Mouse (Mus musculus): ENCODE measurements at regions not wholly inside any gene's neighbourhood (a gene's known extent, or its start where the extent isn't known, plus 50 kb on each side); places are given as distances from the start of the nearest gene placed in this dataset.
"Not testable (repeated sequence)": the region's sequence is repeated elsewhere in the genome, so short reads cannot be mapped to it uniquely, and the experiment has no call there.

- H3K9me3 ChIP-seq (ENCODE audit: low read length); DNase-seq (ENCODE audit: low spot score): not testable (repeated sequence)
- WGBS: 84% methylated on average over 3 of the region's 4 CpGs
Observed at GRCm38 (mm10) chr14:52962110-52962509, 466.6 kb upstream of the Olfr1507 start.

GRCm38 (mm10) chr14:52956515-52956914 lies 461.0 kb upstream of the Olfr1507 start:
- not testable (repeated sequence) for H3K4me2 ChIP-seq (replicated peaks; ENCODE audit: low read depth, low read length); H3K27me3 ChIP-seq (replicated peaks; ENCODE audit: insufficient read depth, low read length); H3K36me3 ChIP-seq (ENCODE audit: insufficient read depth, low read length); H3K9me3 ChIP-seq (ENCODE audit: low read length); H3K4me3 ChIP-seq (ENCODE audit: low read depth, low read length); H3K9ac ChIP-seq (replicated peaks; ENCODE audit: low read depth); DNase-seq (ENCODE audit: low spot score); ATAC-seq; H3K27ac ChIP-seq (ENCODE audit: low read length); H3K4me1 ChIP-seq (ENCODE audit: insufficient read depth, low read depth, low read length)
- WGBS: no CpG with 5 or more reads among the region's 2 CpGs

More at GRCm38 (mm10) chr14:52962110-52962509, 466.6 kb upstream of the Olfr1507 start:
- H3K4me3 ChIP-seq (ENCODE audit: low read depth, low read length); H3K27ac ChIP-seq (ENCODE audit: low read length); ATAC-seq; H3K27me3 ChIP-seq (replicated peaks; ENCODE audit: insufficient read depth, low read length); H3K9ac ChIP-seq (replicated peaks; ENCODE audit: low read depth); H3K4me1 ChIP-seq (ENCODE audit: insufficient read depth, low read depth, low read length); H3K4me2 ChIP-seq (replicated peaks; ENCODE audit: low read depth, low read length); H3K36me3 ChIP-seq (ENCODE audit: insufficient read depth, low read length): not testable (repeated sequence)

- not testable (repeated sequence) for H3K36me3 ChIP-seq (ENCODE audit: insufficient read depth, low read length); H3K4me1 ChIP-seq (ENCODE audit: insufficient read depth, low read depth, low read length); H3K27ac ChIP-seq (ENCODE audit: low read length); H3K4me2 ChIP-seq (replicated peaks; ENCODE audit: low read depth, low read length); H3K9me3 ChIP-seq (ENCODE audit: low read length); H3K4me3 ChIP-seq (ENCODE audit: low read depth, low read length); H3K9ac ChIP-seq (replicated peaks; ENCODE audit: low read depth); ATAC-seq; H3K27me3 ChIP-seq (replicated peaks; ENCODE audit: insufficient read depth, low read length); DNase-seq (ENCODE audit: low spot score)
- WGBS: no CpG with 5 or more reads among the region's 3 CpGs
Observed at GRCm38 (mm10) chr14:52944925-52945324, 449.4 kb upstream of the Olfr1507 start.

- not testable (repeated sequence) for H3K9me3 ChIP-seq (ENCODE audit: low read length); H3K4me1 ChIP-seq (ENCODE audit: insufficient read depth, low read depth, low read length); H3K4me2 ChIP-seq (replicated peaks; ENCODE audit: low read depth, low read length); DNase-seq (ENCODE audit: low spot score); H3K27ac ChIP-seq (ENCODE audit: low read length); H3K9ac ChIP-seq (replicated peaks; ENCODE audit: low read depth); H3K36me3 ChIP-seq (ENCODE audit: insufficient read depth, low read length); H3K27me3 ChIP-seq (replicated peaks; ENCODE audit: insufficient read depth, low read length); ATAC-seq; H3K4me3 ChIP-seq (ENCODE audit: low read depth, low read length)
Observed at GRCm38 (mm10) chr14:52942438-52942837, 446.9 kb upstream of the Olfr1507 start.

GRCm38 (mm10) chr14:52941747-52942146 lies 446.2 kb upstream of the Olfr1507 start:
- not testable (repeated sequence) for H3K36me3 ChIP-seq (ENCODE audit: insufficient read depth, low read length); H3K27me3 ChIP-seq (replicated peaks; ENCODE audit: insufficient read depth, low read length); H3K9ac ChIP-seq (replicated peaks; ENCODE audit: low read depth); ATAC-seq; DNase-seq (ENCODE audit: low spot score); H3K4me3 ChIP-seq (ENCODE audit: low read depth, low read length); H3K4me1 ChIP-seq (ENCODE audit: insufficient read depth, low read depth, low read length); H3K4me2 ChIP-seq (replicated peaks; ENCODE audit: low read depth, low read length); H3K27ac ChIP-seq (ENCODE audit: low read length); H3K9me3 ChIP-seq (ENCODE audit: low read length)
- no CpG with 5 or more reads among the region's 1 CpGs for WGBS

- not testable (repeated sequence) for H3K4me3 ChIP-seq (ENCODE audit: low read depth, low read length); H3K9ac ChIP-seq (replicated peaks; ENCODE audit: low read depth); H3K27me3 ChIP-seq (replicated peaks; ENCODE audit: insufficient read depth, low read length); DNase-seq (ENCODE audit: low spot score); ATAC-seq; H3K4me2 ChIP-seq (replicated peaks; ENCODE audit: low read depth, low read length); H3K27ac ChIP-seq (ENCODE audit: low read length); H3K36me3 ChIP-seq (ENCODE audit: insufficient read depth, low read length); H3K9me3 ChIP-seq (ENCODE audit: low read length); H3K4me1 ChIP-seq (ENCODE audit: insufficient read depth, low read depth, low read length)
- no CpG with 5 or more reads among the region's 5 CpGs for WGBS
Observed at GRCm38 (mm10) chr14:52920138-52920537, 424.6 kb upstream of the Olfr1507 start.

GRCm38 (mm10) chr14:52913814-52914213 lies 418.3 kb upstream of the Olfr1507 start:
- H3K27me3 ChIP-seq (replicated peaks; ENCODE audit: insufficient read depth, low read length); DNase-seq (ENCODE audit: low spot score); H3K4me1 ChIP-seq (ENCODE audit: insufficient read depth, low read depth, low read length); ATAC-seq; H3K27ac ChIP-seq (ENCODE audit: low read length); H3K9ac ChIP-seq (replicated peaks; ENCODE audit: low read depth); H3K4me2 ChIP-seq (replicated peaks; ENCODE audit: low read depth, low read length); H3K36me3 ChIP-seq (ENCODE audit: insufficient read depth, low read length); H3K9me3 ChIP-seq (ENCODE audit: low read length); H3K4me3 ChIP-seq (ENCODE audit: low read depth, low read length): not testable (repeated sequence)
- no CpG with 5 or more reads among the region's 1 CpGs for WGBS

- not testable (repeated sequence) for H3K9me3 ChIP-seq (ENCODE audit: low read length); H3K4me2 ChIP-seq (replicated peaks; ENCODE audit: low read depth, low read length); H3K4me1 ChIP-seq (ENCODE audit: insufficient read depth, low read depth, low read length); H3K9ac ChIP-seq (replicated peaks; ENCODE audit: low read depth); H3K4me3 ChIP-seq (ENCODE audit: low read depth, low read length); H3K36me3 ChIP-seq (ENCODE audit: insufficient read depth, low read length); H3K27me3 ChIP-seq (replicated peaks; ENCODE audit: insufficient read depth, low read length); DNase-seq (ENCODE audit: low spot score); H3K27ac ChIP-seq (ENCODE audit: low read length); ATAC-seq
- no CpG with 5 or more reads among the region's 3 CpGs for WGBS
Observed at GRCm38 (mm10) chr14:52899629-52900028, 404.1 kb upstream of the Olfr1507 start.

GRCm38 (mm10) chr14:52898310-52898709 lies 402.8 kb upstream of the Olfr1507 start:
- H3K9me3 ChIP-seq (ENCODE audit: low read length); ATAC-seq; H3K9ac ChIP-seq (replicated peaks; ENCODE audit: low read depth); H3K27me3 ChIP-seq (replicated peaks; ENCODE audit: insufficient read depth, low read length); H3K36me3 ChIP-seq (ENCODE audit: insufficient read depth, low read length); H3K27ac ChIP-seq (ENCODE audit: low read length); DNase-seq (ENCODE audit: low spot score); H3K4me2 ChIP-seq (replicated peaks; ENCODE audit: low read depth, low read length); H3K4me1 ChIP-seq (ENCODE audit: insufficient read depth, low read depth, low read length); H3K4me3 ChIP-seq (ENCODE audit: low read depth, low read length): not testable (repeated sequence)

GRCm38 (mm10) chr14:52879978-52880377 lies 384.4 kb upstream of the Olfr1507 start:
- not testable (repeated sequence) for H3K36me3 ChIP-seq (ENCODE audit: insufficient read depth, low read length); H3K4me2 ChIP-seq (replicated peaks; ENCODE audit: low read depth, low read length); H3K9ac ChIP-seq (replicated peaks; ENCODE audit: low read depth); DNase-seq (ENCODE audit: low spot score); H3K27me3 ChIP-seq (replicated peaks; ENCODE audit: insufficient read depth, low read length); H3K9me3 ChIP-seq (ENCODE audit: low read length); ATAC-seq; H3K27ac ChIP-seq (ENCODE audit: low read length); H3K4me1 ChIP-seq (ENCODE audit: insufficient read depth, low read depth, low read length); H3K4me3 ChIP-seq (ENCODE audit: low read depth, low read length)
- no CpG with 5 or more reads among the region's 3 CpGs for WGBS

All from lung, postnatal 0 days (tissue).